Mouse (Mus musculus): Measurements from ENCODE around the gene Gp1bb.

DNA sequence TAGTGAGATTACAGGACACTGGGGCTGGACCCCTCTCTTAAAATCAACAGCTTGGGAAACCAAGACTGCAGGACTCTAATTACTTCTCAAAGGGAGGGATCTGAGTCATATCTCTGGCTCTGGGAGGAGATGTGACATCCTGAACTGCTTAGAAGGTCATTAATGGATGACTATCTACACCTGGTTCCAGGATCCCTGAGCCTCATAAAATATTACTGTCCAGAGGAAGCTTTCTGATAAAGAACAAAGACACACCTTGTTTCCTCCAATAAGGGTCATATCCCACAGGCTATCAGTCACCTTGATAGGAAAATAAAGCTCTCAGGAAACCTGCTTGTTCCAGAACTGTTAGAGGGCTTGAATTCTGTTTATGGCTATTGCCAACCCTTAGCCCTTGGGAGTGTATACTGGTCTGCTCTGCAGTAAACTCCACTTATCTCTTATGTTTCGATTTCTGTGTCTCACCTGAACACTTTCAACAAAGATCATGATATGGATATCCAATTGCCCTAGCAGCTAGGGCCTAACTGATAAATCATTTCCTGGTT is 17.3 kb upstream of the Gp1bb start:
- TF ChIP-seq CTCF (IDR thresholded peaks at IDR 0.05; ENCODE audit: low read depth, low read length) (no peak), GATA2 (IDR thresholded peaks at IDR 0.05; ENCODE audit: borderline replicate concordance, low read depth, low read length) (no peak), TAL1 (conservative IDR thresholded peaks at IDR 0.05; ENCODE audit: low read depth, low read length) (no peak), GATA1 (IDR thresholded peaks at IDR 0.05; ENCODE audit: borderline replicate concordance, low read length) (no peak)
